Mouse (Mus musculus) kidney, embryonic 15.5 days (tissue): ENCODE data around the gene 4933428G20Rik. TPM values are rescaled to one million over a fixed set of nuclear protein-coding genes. Genes with fewer than 3 reads are reported as not detected.

Experiments used
- ATAC-seq: fragments of 200-750 bp; cut with Nextera tagmentation; replicated peaks from 2 replicates; pipeline ENCODE4 v1.8.0; 2017; ENCODE audit warnings: moderate TSS enrichment; ENCODE audit not compliant: low FRiP score
- H3K27ac ChIP-seq: fragments of 300-500 bp; sonication (generic); 2 replicates; pipeline ENCODE4 v1.5.1; 2015; ENCODE audit warnings: mild to moderate bottlenecking, inconsistent platforms
- H3K27me3 ChIP-seq: fragments of 300-500 bp; sonication (generic); 2 replicates; pipeline ENCODE4 v1.6.1; 2015; ENCODE audit warnings: inconsistent platforms
- H3K36me3 ChIP-seq: fragments of 300-500 bp; sonication (generic); 2 replicates; pipeline ENCODE4 v1.6.1; 2015; ENCODE audit warnings: inconsistent platforms
- H3K4me1 ChIP-seq: fragments of 300-500 bp; sonication (generic); 2 replicates; pipeline ENCODE4 v1.6.1; 2015; ENCODE audit warnings: inconsistent platforms
- H3K4me2 ChIP-seq: fragments of 300-500 bp; sonication (generic); 2 replicates; pipeline ENCODE4 v1.6.1; 2015; ENCODE audit warnings: moderate library complexity, mild to moderate bottlenecking, inconsistent platforms
- H3K4me3 ChIP-seq: fragments of 300-500 bp; sonication (generic); replicated peaks from 2 replicates; pipeline ENCODE4 v1.5.1; 2015; ENCODE audit warnings: mild to moderate bottlenecking, inconsistent platforms
- H3K9ac ChIP-seq: fragments of 300-500 bp; sonication (generic); 2 replicates; pipeline ENCODE4 v1.6.1; 2015; ENCODE audit warnings: mild to moderate bottlenecking, inconsistent platforms
- H3K9me3 ChIP-seq: fragments of 300-500 bp; sonication (generic); replicated peaks from 2 replicates; pipeline ENCODE4 v1.6.1; 2016; ENCODE audit warnings: inconsistent platforms
- WGBS: fragments of 180-500 bp; shearing (Covaris S2); methylation state at CpG from one replicate; pipeline ENCODE4 v1.1.7; 2015; ENCODE audit warnings: mixed read lengths; 5-methylcytosine and 5-hydroxymethylcytosine counted together
- polyA plus RNA-seq: library from polyadenylated mRNA; unstranded; fragments of >200 nt; fragmentation: Nextera tagmentation; extraction: Ambion mirVana; gene quantifications from 2 replicates; pipeline ENCODE4 v1.2.1, GENCODE M21; 2015

Gene 4933428G20Rik
- polyA plus RNA-seq, 1 experiment from 2014 or later: 0.84 TPM

DNA sequence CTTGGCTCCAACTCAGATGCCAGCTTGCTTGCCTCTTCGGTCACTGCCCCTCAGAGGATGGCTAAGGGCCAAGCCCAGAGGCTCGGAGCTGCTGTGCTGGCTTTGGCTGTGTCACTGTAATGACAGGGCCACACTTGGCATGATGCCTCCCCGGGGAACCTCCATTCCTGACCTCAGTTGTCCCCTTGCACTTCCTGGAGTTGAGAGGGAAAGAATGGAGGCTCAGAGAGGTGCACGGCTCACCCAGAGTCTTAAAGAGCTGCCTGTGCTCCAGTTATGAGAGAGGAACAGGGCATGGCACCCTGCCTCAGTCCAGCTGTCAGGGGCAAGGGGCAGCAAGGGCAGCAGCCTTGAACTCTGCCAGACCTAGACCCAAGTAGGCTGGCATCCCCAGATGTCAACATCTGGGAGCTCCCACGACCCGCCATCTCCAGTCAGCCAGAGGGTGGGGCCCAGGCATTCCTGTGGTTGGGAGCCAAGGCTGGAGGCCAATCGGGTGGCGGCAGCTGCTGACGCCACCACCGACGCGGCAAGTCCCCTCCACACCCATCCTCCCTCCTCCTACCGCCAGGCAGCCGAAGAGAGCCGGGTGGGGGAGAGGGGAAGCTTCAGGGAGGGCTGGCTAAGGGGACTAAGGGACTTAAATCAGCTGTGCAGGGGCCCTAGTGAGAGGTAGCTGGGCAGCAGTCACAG, 50.4 kb downstream of the 4933428G20Rik start:
- peak overlapping the region; percentile 43 for H3K4me3 ChIP-seq
- peak overlapping the region; percentile 35; the same call in 1 of the 2 replicates for H3K9ac ChIP-seq
- H3K27ac ChIP-seq: peak overlapping the region; percentile 88
- ATAC-seq: peak; percentile 78
- no peaks in the 10 kb centered on the region for H3K9me3 ChIP-seq
- H3K4me2 ChIP-seq: peak overlapping the region; percentile 68
- H3K36me3 ChIP-seq: peaks cover 80% of the 10 kb centered on the region
- H3K27me3 ChIP-seq: no peaks in the 10 kb centered on the region
- 15% methylated on average over 15 of the region's 15 CpGs for WGBS
- H3K4me1 ChIP-seq: peaks cover 43% of the 10 kb centered on the region

DNA sequence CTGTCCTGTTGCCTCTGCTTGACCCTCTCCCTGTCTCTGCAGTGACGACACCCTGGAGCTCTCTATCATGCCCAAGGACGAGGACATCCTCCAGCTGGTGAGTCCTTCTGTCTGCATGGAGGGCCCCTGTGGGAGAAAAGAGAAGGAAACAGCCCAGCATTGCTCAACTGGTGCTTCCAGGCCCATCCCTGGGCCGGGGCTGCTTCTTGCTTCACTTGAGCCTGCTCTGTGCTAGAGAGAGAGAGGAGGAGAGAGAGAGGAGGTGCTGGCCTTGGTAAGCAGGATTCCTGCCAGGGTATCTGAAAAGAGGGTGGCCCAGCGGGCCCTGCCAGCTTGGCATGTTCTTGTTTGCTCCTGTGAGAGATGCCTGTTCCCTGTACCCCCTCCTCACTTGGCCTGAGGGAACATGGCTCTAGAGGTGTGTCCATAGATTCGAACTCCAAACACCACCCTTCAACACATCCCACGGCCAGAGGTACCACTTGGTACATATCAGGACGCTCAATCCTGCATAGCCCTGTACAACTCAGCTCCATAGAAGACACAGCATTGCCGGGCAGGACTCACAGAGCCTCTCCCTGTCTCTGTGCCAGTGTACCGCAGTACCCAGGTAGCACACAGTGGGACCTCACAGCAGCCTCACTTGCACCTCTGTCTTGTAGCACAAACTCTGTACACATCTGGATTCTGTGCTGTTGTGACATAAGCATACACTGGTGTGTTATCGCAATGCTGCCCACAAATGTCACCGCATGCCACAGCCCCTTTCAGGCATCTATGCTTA, 51.3 kb downstream of the 4933428G20Rik start:
- WGBS: 81% methylated on average over 11 of the region's 11 CpGs

DNA sequence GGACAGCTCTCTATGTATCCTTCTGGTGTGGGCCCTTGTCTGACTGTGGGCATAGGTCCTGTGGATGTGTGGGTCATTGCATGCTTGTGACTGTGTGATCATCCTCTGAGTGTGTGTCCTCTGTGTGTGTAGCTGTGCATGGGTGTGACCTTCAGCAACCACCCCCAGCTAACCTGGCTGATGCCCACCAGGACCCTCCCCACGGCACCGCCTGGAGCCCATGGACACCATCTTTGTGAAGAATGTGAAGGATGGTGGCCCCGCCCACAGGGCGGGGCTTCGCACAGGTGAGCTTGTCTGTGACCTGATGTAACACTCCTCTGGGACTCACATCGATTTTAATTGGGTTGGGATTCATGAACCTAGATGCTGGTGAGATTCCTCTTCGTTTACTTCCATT, 52.2 kb downstream of the 4933428G20Rik start:
- Histone ChIP-seq H3K4me3 (no peak overlapping the region), H3K9ac (no peak overlapping the region), H3K27me3 (no peaks in the 10 kb centered on the region), H3K9me3 (no peaks in the 10 kb centered on the region), H3K27ac (no peak overlapping the region), H3K36me3 (peaks cover 80% of the 10 kb centered on the region), H3K4me2 (no peak overlapping the region), H3K4me1 (peaks cover 56% of the 10 kb centered on the region)
- 81% methylated on average over 7 of the region's 7 CpGs for WGBS
- no peak for ATAC-seq

More for the DNA sequence above, 51.3 kb downstream of the 4933428G20Rik start:
- H3K36me3 ChIP-seq: peaks cover 81% of the 10 kb centered on the region
- peaks cover 48% of the 10 kb centered on the region for H3K4me1 ChIP-seq
- H3K27ac ChIP-seq: peak overlapping the region; percentile 88; the same call in 1 of the 2 replicates
- no peak overlapping the region for H3K4me3 ChIP-seq
- no peak overlapping the region for H3K9ac ChIP-seq
- ATAC-seq: no peak
- no peaks in the 10 kb centered on the region for H3K27me3 ChIP-seq
- no peak overlapping the region for H3K4me2 ChIP-seq
- H3K9me3 ChIP-seq: no peaks in the 10 kb centered on the region

DNA sequence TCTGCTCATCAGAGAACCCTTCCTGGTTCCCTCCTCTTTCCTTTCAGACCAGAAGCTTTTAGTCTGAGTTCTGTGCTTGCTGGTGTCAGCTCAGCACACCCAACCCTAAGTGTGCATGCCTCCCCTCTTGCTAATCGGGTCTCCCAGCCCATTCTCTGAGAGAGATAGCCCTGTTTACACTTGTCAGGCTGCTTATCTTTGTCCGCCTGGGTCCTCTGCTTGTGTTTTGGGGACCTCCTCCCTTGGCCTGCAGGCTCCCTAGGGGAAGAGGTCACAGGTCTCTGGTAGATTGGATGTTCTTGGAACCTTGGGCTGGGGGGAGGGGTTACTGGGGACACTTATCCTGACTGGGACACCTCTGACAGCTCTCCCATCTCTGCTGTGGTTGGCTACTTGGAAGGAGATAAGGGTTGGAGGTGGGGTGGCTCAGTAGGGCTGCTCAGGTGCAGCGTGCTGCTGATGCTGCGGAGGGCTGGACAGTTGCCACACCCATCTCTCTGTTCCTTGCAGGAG, 54.1 kb downstream of the 4933428G20Rik start:
- Histone ChIP-seq H3K4me1 (peaks cover 65% of the 10 kb centered on the region), H3K27me3 (no peaks in the 10 kb centered on the region), H3K36me3 (peaks cover 63% of the 10 kb centered on the region), H3K9ac (no peak overlapping the region), H3K9me3 (no peaks in the 10 kb centered on the region), H3K4me2 (no peak overlapping the region), H3K4me3 (no peak overlapping the region), H3K27ac (no peak overlapping the region)
- peak; percentile 13; the same call in 1 of the 2 replicates for ATAC-seq
- 60% methylated on average over 4 of the region's 4 CpGs for WGBS

DNA sequence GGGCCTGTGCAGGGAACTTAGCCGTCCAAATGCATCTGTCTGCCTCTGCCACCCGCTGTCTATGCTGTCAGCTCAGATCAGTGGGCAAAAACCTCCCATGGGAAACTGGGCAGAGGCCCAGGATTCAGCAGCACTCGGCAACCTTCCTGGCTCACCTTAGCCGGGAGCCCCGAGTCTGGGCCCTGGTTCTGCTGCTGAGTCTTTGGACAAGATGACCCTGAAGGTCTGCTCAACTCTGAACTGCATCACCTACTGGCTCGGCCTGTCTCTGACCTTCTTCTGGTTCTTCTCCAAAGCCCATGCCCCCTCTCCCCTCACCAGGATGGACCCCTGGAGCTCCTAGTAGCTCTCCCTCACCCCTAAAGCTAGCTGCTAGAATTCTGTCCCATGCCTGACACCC, 54.5 kb downstream of the 4933428G20Rik start:
- Histone ChIP-seq H3K4me2 (no peak overlapping the region), H3K9ac (no peak overlapping the region), H3K9me3 (no peaks in the 10 kb centered on the region), H3K27me3 (no peaks in the 10 kb centered on the region), H3K4me3 (no peak overlapping the region), H3K4me1 (peaks cover 65% of the 10 kb centered on the region), H3K27ac (no peak overlapping the region), H3K36me3 (peaks cover 63% of the 10 kb centered on the region)
- no peak for ATAC-seq
- 77% methylated on average over 6 of the region's 6 CpGs for whole genome bisulfite sequencing

DNA sequence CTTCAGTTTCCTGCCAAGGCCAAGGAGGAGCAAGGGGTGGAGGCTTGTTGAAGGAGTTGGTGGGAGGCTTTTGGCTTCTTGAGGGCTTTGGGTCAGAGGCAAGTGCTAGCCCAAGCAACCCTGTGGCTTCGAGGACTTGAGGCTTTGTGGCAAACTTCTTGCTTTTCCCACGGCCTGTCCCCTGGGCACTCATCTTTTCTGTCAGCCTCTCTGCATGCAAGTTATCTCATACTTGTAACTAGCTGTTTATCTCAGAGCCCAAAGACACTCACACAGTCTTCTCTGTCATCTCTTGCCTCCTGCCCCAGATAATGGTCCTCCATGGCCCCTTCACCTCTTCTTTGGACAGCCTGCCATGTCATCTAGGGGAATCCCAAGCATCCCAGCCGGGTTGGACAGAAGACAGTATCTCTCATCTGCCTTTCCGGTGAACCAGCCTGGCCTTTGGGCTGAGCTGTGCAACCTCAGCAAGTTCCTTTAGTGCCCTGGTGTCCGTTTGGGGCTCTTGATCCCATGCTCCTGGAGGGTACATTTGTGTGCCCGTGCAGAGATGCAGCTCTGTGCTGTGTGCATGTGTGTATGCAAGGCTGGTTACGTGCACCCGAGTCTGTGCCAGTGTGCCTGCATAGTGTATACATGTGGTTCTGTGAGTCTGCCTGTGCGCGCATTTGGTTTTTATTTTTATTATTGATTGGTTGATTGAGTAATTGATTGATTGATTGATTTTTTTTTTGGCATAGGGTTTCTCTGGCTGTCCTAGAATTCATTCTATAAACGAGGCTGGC, 57.1 kb downstream of the 4933428G20Rik start:
- Histone ChIP-seq H3K4me1 (peaks cover 68% of the 10 kb centered on the region), H3K4me2 (peak overlapping the region; percentile 79), H3K27ac (no peak overlapping the region), H3K4me3 (no peak overlapping the region), H3K9ac (no peak overlapping the region; the same call in 1 of the 2 replicates), H3K27me3 (no peaks in the 10 kb centered on the region), H3K9me3 (no peaks in the 10 kb centered on the region), H3K36me3 (peaks cover 48% of the 10 kb centered on the region)
- WGBS: 84% methylated on average over 11 of the region's 11 CpGs
- ATAC-seq: no peak

DNA sequence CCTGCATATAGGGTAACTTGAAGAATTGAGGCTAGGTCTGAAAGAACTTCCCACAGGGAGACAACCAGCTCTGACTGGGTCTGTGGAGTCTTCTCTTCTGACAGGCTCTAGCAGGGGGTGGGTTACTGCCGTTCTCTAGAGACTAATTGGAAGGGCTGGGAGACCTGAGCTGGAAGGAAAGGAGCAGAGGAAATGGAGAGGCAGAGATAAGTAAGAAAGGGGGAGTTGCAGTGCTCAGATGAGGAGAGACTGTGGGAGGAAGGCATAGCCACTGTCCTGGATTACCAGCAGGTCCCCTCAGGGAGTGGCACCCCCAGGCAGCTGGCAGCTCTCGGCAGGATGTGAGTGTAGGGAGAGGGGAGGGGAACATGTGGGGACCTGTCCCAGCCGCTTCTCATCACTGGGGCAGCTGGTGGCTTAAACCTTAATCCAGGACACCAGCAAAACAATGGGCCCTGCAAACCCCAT, 58.4 kb downstream of the 4933428G20Rik start:
- Histone ChIP-seq H3K9me3 (no peaks in the 10 kb centered on the region), H3K4me2 (peak overlapping the region; percentile 79), H3K4me3 (peak overlapping the region; percentile 71), H3K27me3 (no peaks in the 10 kb centered on the region), H3K9ac (peak overlapping the region; percentile 25), H3K27ac (peak overlapping the region; percentile 93), H3K4me1 (peaks cover 82% of the 10 kb centered on the region), H3K36me3 (peaks cover 36% of the 10 kb centered on the region)
- ATAC-seq: no peak
- 11% methylated on average over 3 of the region's 3 CpGs for whole genome bisulfite sequencing

DNA sequence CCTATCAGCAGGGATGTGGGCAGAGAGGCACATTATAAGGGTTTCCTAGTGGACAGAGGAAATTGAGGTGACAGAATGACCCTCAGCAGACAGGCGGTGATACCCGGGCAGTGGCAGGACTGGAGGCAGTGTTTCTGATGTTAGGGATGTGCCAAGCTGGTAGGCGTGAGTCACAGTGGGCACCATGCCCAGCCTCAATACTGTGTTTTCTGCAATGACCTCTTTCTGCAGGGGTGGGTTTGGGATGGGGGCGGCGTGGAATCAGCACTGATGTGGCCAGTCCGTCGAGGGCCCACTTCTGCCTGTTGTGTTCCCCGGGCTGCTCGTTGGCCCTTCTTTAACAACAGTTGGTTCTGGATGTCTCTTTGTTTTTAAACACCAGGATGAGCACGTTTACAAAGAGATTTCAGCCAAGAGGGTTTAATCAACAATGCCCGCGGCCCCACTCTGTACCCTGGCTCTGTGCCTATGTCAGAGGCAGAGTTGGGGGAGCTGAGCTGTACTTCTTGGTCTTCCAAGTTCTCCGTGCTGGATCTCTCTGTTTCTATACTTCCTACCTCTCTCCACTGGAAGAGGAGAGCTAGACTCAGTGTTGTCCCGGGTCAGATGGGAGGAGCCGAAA, 59.0 kb downstream of the 4933428G20Rik start:
- no peaks in the 10 kb centered on the region for H3K27me3 ChIP-seq
- peak overlapping the region; percentile 79 for H3K4me2 ChIP-seq
- H3K4me1 ChIP-seq: peaks cover 83% of the 10 kb centered on the region
- H3K27ac ChIP-seq: peak overlapping the region; percentile 93
- 49% methylated on average over 15 of the region's 15 CpGs for WGBS
- no peaks in the 10 kb centered on the region for H3K9me3 ChIP-seq
- no peak for ATAC-seq
- peaks cover 30% of the 10 kb centered on the region for H3K36me3 ChIP-seq
- H3K9ac ChIP-seq: peak overlapping the region; percentile 80
- H3K4me3 ChIP-seq: peak overlapping the region; percentile 71

Other genes starting within 250 kb of the 4933428G20Rik start
- gene Npepps, start 219.7 kb downstream of the 4933428G20Rik start, polyA plus RNA-seq: 76.9 and 88.5 TPM in 2 replicates
- 52.4 and 54.1 TPM in 2 replicates for gene Mrpl45, start 184.6 kb downstream of the 4933428G20Rik start, polyA plus RNA-seq
- gene Gpr179, start 148.3 kb downstream of the 4933428G20Rik start, polyA plus RNA-seq: 0.10 and 0.53 TPM in 2 replicates
- 3.8 and 3.9 TPM in 2 replicates for gene Socs7, start 137.8 kb downstream of the 4933428G20Rik start, polyA plus RNA-seq
- gene Arhgap23, start 84.8 kb downstream of the 4933428G20Rik start, polyA plus RNA-seq: 4.6 and 5.9 TPM in 2 replicates
- 0.83 and 0.85 TPM in 2 replicates for gene Srcin1, start 75.8 kb upstream of the 4933428G20Rik start, polyA plus RNA-seq
- 4.3 and 5.1 TPM in 2 replicates for gene Epop, start 129.4 kb upstream of the 4933428G20Rik start, polyA plus RNA-seq
- gene Mllt6, start 163.1 kb upstream of the 4933428G20Rik start, polyA plus RNA-seq: 2.8 and 3.9 TPM in 2 replicates
- 41.2 and 42.7 TPM in 2 replicates for gene Cisd3, start 185.5 kb upstream of the 4933428G20Rik start, polyA plus RNA-seq
- gene Pcgf2, start 200.2 kb upstream of the 4933428G20Rik start, polyA plus RNA-seq: 13.2 and 16.6 TPM in 2 replicates
- 475 and 488 TPM in 2 replicates for gene Psmb3, start 203.1 kb upstream of the 4933428G20Rik start, polyA plus RNA-seq
- gene Pip4k2b, start 244.4 kb upstream of the 4933428G20Rik start, polyA plus RNA-seq: 1.8 and 1.9 TPM in 2 replicates